Mouse (Mus musculus) T-helper 17 cell (primary cell): ENCODE data around the gene Xirp2.
"Not testable (repeated sequence)": the region's sequence is repeated elsewhere in the genome, so short reads cannot be mapped to it uniquely, and the experiment has no call there.

Experiments
- in situ Hi-C, 2 experiments: fragments of 300-600 bp; cut with MboI, MseI; formaldehyde crosslinking; loops; 1 replicate in 1 of 2; 2 replicates in 1 of 2; pipeline ENCODE4 v1.15.1; 2025; ENCODE audit warnings: high pct_unique_total_duplicates in 2 of 2

The Xirp2 gene

DNA sequence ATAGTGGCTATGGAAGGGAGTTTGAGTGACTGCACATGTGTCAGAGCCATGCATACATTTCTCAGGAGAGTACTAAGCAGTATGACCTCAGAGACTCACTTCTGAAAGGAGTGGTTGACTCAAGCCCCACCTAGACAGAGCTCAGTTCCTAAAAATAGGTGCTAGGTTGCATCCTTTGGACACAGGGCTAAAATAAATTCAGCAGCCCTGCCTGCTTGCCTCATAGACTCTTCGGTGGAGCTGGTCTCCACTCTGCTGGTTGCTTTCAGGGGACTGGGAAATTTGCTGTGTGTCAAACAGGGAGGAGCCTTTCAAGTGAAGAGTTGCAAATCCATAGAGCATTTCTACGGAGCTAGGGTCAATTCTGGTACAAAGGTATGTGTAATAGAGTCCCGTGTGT, at the start of gene Xirp2:
Xirp2 (plus strand) TSS at position 223 of the 400 bp plus-strand sequence.
- in situ Hi-C loops = no loop called here

DNA sequence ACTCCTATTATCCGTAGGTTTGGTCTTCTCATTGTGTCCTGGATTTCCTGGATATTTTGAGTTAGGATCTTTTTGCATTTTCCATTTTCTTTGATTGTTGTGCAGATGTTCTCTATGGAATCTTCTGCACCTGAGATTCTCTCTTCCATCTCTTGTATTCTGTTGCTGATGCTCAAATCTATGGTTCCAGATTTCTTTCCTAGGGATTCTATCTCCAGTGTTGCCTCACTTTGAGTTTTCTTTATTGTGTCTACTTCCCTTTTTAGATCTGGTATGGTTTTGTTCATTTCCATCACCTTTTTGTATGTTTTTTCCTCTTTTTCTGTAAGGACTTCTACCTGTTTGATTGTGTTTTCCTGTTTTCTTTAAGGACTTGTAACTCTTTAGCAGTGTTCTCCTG, 32.4 kb upstream of the Xirp2 start, which contains the start of gene Gm21830:
Gm21830 (plus strand) TSS at position 301 of the 400 bp plus-strand sequence.
- in situ Hi-C loops = not testable (repeated sequence)

DNA sequence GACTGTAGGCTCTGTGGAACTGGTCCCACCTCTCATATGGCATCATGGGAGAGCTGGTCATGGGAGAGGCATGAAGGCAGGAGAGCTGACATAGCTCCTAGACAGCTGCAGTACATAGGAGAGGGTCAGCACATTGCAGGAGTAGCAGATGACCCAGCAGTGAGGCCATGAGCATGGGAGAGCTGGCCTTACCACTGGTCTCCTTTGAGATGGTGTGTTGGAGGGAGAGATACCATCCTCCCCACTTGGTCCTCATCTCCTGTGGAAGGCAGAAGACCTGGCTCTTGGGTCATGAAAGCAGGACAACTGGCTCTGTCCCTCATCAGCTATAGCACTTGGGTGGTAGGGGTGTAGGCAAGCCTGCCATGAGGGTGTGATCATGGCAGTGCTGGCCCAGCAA, 24.9 kb upstream of the Xirp2 start:
- in situ Hi-C loops = no loop called here

- in situ Hi-C loops = no loop called here
Measured at GRCm38 (mm10) chr2:67422799-67423198, 23.0 kb upstream of the Xirp2 start.

DNA sequence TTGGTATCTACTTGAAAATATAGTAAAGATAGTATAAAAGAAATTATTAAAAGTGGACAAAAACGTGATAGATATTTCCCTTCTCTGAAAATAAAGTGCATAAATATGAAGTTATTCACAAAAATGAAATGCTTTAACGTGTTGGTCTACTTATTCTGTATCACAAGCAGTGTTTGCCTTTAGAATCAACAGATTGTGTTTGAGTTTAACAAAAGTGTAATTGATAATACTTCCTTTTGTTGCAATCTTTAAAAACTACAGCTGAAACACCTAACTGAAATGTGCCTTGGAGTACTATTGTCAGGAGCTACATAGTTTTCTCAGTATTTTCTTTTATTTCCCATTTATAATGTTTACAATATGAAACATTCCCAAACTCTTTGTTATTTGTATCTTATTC, 12.7 kb upstream of the Xirp2 start, which contains the start of gene Gm26727:
Gm26727 (minus strand) TSS at position 101 of the 400 bp plus-strand sequence.
- in situ Hi-C loops = no loop called here

DNA sequence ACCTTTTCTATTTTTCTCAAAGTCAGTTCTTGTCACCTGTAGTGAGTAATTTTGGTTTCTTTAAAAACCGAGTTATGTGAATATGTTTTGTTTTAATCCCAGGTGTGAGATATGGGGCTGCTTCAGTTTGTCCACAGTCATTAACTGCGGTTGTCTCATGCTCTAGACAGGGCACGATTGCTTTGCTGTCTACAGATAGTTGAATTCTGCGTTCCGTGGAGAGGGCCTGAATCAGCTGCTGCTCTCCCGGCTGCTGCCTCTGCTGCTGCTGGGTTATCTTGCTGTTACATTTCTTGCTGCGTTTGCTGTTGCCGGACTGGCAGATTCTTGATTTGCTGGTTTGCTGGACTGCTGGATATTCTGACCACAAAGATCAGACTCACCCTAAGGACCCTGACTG, 7.5 kb upstream of the Xirp2 start:
- in situ Hi-C loops = no loop called here

GRCm38 (mm10) chr2:67446772-67447171, 970 bp downstream of the Xirp2 start:
- in situ Hi-C loops = no loop called here

GRCm38 (mm10) chr2:67447206-67447605, 1.4 kb downstream of the Xirp2 start:
- in situ Hi-C loops = no loop called here

DNA sequence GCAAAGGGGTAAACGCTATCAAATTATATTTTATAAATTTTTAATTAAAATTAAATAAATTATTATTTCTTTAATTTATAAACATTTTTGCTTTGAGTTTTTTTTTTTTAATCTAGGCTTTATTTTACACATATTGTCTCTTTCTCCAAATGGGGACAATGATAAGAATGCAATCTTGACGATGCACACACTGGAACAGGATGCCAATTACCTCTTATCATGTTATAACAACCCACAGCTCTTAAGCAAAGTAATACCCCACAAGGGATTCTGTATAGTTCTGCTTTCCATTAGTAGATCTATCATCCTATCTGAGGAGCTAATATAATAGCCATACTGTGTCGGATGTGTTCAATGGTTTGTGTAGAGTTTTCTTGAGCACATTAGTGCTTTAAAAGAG, 15.1 kb downstream of the Xirp2 start:
- in situ Hi-C loops = no loop called here

GRCm38 (mm10) chr2:67467036-67467435, 21.2 kb downstream of the Xirp2 start:
- in situ Hi-C loops = no loop called here

DNA sequence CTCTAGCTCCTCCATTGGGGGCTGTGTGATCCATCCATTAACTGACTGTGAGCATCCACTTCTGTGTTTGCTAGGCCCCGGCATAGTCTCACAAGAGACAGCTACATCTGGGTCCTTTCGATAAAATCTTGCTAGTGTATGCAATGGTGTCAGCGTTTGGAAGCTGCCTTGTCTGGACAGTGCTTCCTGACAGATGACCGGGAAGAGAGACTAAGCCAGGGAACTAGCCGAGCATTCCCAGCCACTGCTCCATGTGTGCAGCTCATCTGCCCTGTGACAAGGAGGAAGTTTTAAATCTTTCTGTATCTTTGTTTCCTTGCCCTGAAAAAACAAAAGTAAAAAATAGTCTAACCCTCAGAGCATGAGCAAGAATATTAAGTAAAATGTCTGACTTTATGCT, 24.2 kb downstream of the Xirp2 start:
- in situ Hi-C loops = loop anchor here in 1 of 2 experiments (10.0 kb wide), 1 partner anchor 1565 kb away; no protein-coding TSS in a partner anchor

GRCm38 (mm10) chr2:67477753-67478152, 32.0 kb downstream of the Xirp2 start:
- in situ Hi-C loops = loop anchor here in 1 of 2 experiments (10.0 kb wide), 1 partner anchor 1573 kb away; no protein-coding TSS in a partner anchor

DNA sequence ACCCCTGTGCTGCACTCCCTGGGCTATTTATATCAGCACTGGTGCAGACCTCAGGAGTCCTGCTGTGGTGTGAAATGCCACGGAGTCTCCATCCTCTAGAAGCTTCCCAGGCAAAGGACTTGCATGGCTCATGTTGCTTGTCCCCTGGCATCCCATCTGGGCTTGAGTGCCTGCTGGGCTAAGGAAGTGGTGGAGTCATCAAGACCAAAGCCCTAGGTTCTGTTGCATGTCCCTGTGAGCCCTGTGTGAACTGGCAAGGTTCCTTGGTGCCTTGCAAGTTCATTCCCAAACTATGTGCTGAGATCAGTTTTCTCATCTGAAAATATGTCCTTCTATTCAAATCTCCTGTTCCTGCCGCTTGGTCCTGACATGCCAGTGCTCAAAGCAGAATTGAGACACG, 35.2 kb downstream of the Xirp2 start:
- in situ Hi-C loops = no loop called here

GRCm38 (mm10) chr2:67486721-67487120, 40.9 kb downstream of the Xirp2 start:
- in situ Hi-C loops = no loop called here

DNA sequence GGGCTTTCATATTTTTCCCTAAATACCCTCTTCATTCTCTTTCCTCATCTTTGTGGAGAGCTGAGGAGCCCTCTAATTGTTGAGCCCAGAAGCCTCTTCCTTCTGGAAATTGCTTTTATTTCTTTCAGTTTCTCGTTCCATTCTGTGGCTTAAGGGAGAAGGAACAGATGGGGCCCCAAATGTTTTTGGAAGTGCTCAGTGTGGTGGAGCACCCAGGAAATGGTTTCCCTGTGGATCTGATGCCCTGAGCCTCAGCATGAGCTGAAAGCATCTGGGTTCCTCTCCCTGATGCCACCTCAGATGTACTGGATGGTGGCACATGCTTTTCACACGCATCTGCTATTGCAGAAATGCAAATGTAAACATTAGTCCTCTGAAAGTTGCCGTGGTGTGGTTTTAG, 41.4 kb downstream of the Xirp2 start:
- in situ Hi-C loops = no loop called here

DNA sequence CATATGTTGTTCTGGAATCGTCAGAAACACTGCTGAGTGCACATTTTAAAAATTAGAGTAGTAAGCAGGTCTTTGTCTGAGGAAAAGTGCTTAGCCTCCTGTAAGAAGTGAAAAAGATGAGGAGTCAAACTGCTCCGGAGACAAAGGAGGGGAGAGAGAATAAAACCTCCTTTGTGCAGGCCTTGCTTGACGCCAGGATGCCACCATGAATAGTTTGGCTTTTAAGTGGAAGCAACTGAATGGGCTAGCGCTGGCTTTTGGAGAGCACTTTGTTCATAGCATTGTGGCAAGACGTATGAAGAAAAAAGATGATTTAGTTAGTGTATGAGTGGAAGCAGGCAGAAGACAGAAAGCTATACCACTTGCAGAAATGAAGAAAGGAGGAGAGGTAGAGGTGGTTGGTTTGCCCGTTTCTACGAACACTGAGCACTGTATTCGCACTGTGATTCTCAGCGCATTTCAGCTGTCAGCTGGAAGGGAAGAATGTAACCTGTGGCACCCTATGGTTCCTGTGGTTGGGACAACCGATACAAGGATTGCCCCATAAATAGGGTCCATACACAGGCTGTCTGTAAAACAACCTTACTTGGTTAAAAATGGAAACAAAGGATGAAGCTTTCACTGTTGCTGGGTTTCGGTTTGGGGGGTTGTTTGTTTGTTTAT, 42.8 kb downstream of the Xirp2 start:
- in situ Hi-C loops = no loop called here

- in situ Hi-C loops = no loop called here
Measured at GRCm38 (mm10) chr2:67489128-67489492, 43.3 kb downstream of the Xirp2 start.

- in situ Hi-C loops = no loop called here
Measured at GRCm38 (mm10) chr2:67505457-67505856, 59.7 kb downstream of the Xirp2 start.

DNA sequence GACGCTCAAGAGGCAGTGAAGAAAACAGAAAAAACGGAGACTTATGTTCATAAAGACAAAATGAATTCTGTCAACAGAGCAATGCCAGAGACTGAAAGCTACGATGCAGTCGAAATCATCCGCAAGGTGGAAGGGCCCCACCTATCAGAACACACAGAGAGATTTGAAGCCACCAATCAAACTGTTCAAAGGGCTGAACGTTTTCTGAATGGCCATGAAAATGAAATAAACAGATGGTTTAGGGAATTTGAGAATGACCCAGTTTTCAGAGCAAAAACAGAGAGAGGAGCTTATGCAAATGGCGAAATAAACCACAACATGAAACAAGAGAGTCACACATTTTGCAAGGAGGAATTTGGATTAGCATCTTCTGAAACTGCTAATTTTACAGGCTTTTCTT, 70.6 kb downstream of the Xirp2 start:
- in situ Hi-C loops = no loop called here

DNA sequence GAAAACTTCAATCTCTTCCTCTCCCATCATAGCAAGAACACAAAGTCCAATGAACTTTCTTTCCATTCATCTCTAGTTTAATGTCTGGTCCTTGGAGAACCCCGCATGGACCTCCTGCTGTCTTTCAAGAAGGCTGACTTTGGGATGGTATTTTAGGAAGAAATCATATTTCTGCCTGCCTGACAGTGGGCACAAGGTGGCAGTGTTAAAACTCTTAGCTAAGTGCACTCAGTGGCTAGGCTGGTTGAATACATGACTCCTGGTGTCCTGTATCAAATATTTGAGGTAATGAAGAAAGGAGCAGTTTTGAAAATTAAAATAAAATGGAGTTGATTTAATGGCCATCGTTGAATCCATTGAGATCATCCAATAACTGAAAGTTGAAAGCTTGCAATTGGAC, 89.5 kb downstream of the Xirp2 start:
- in situ Hi-C loops = loop anchor here in 1 of 2 experiments (10.0 kb wide), 1 partner anchor 1979 kb away; no protein-coding TSS in a partner anchor

- in situ Hi-C loops = loop anchor here in 1 of 2 experiments (10.0 kb wide), 1 partner anchor 1975 kb away; no protein-coding TSS in a partner anchor
Measured at GRCm38 (mm10) chr2:67539426-67539825, 93.6 kb downstream of the Xirp2 start.

- in situ Hi-C loops = no loop called here
Measured at GRCm38 (mm10) chr2:67541957-67542696, 96.3 kb downstream of the Xirp2 start.

DNA sequence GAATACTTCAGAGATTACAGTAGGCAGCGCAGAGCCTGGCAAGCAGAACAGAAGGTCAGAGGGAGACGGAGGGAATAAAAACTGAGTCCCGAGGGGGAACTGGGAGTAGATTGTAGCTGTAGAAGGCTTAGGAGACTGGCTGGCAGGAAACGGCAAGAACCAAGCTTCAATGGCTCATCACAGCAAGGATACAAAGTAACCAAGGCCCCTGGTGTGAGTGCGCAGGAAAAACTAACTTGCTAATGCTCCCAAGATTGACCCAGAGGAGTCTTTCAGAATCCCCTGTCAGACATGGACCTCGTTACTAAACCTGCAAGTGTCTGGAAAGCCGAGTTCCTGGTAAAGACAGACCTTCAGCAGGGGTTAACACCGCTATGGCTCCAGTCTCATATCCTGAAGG, 98.6 kb downstream of the Xirp2 start:
- in situ Hi-C loops = no loop called here
